Mouse (Mus musculus) monocyte, adult 5-6 weeks (primary cell): Measurements from ENCODE around the gene Herc2. TPM values are rescaled to one million over a fixed set of nuclear protein-coding genes. Genes with fewer than 3 reads are reported as not detected.
"Not testable (repeated sequence)": the region's sequence is repeated elsewhere in the genome, so short reads cannot be mapped to it uniquely, and the experiment has no call there.

Source experiments
- ATAC-seq: fragments of 153-309, 156-312 bp; replicated peaks from 2 replicates; pipeline ENCODE4 v1.8.0; 2017; ENCODE audit warnings: mild to moderate bottlenecking; ENCODE audit not compliant: low TSS enrichment, insufficient number of reproducible peaks, severe bottlenecking, poor library complexity, low FRiP score
- total RNA-seq: library from RNA; stranded (forward); fragments of 200-1000, 200-491, 200-594 nt; gene quantifications from 3 replicates; pipeline ENCODE4 v1.2.3, GENCODE M21; 2017

Gene Herc2
- total RNA-seq, result 61.9 to 106 TPM (median 66.8 TPM) in 3 replicates

GRCm38 (mm10) chr7:56049831-56050321, at the start of gene Herc2:
Gene Herc2, plus strand, starts transcription at chr7:56050196.
- ATAC-seq, result peak; percentile 100

GRCm38 (mm10) chr7:56010318-56011017, 39.5 kb upstream of the Herc2 start:
- no peak for ATAC-seq

- no peak for ATAC-seq
Measured at GRCm38 (mm10) chr7:56011018-56011333, 39.0 kb upstream of the Herc2 start.

GRCm38 (mm10) chr7:56013261-56014001, 36.6 kb upstream of the Herc2 start:
- no peak for ATAC-seq

GRCm38 (mm10) chr7:56014002-56014702, 35.8 kb upstream of the Herc2 start:
- ATAC-seq, result not testable (repeated sequence)

GRCm38 (mm10) chr7:56015172-56015571, 34.8 kb upstream of the Herc2 start:
- ATAC-seq, result no peak

GRCm38 (mm10) chr7:56015837-56016236, 34.2 kb upstream of the Herc2 start:
- no peak for ATAC-seq

GRCm38 (mm10) chr7:56017761-56018160, 32.2 kb upstream of the Herc2 start:
- no peak for ATAC-seq

- no peak for ATAC-seq
Measured at GRCm38 (mm10) chr7:56018446-56018971, 31.5 kb upstream of the Herc2 start.

- ATAC-seq, result 0 out of 2 replicates have a peak, but pooled peaks have one; percentile 31
Measured at GRCm38 (mm10) chr7:56018972-56019929, 30.7 kb upstream of the Herc2 start.

GRCm38 (mm10) chr7:56019930-56020253, 30.1 kb upstream of the Herc2 start, which contains the start of gene Nipa1:
Gene Nipa1, minus strand, starts transcription at chr7:56019954.
- no peak for ATAC-seq

GRCm38 (mm10) chr7:56023586-56023985, 26.4 kb upstream of the Herc2 start:
- no peak for ATAC-seq

GRCm38 (mm10) chr7:56042353-56042752, 7.6 kb upstream of the Herc2 start:
- ATAC-seq, result 0 out of 2 replicates have a peak, but pooled peaks have one; percentile 63

- ATAC-seq, result no peak
Measured at GRCm38 (mm10) chr7:56043577-56044266, 6.3 kb upstream of the Herc2 start.

GRCm38 (mm10) chr7:56044267-56044629, 5.7 kb upstream of the Herc2 start:
- ATAC-seq, result no peak

GRCm38 (mm10) chr7:56047178-56047577, 2.8 kb upstream of the Herc2 start:
- ATAC-seq, result no peak

- ATAC-seq, result no peak
Measured at GRCm38 (mm10) chr7:56050487-56050911, 503 bp downstream of the Herc2 start.

GRCm38 (mm10) chr7:56052996-56053395, 3.0 kb downstream of the Herc2 start:
- ATAC-seq, result no peak
